Mouse (Mus musculus) kidney, adult 18-20 months (tissue): ENCODE measurements around the gene Pde10a.

Source experiments
- DNase-seq: peaks from one replicate; pipeline ENCODE4 v3.0.0; 2021

The Pde10a gene

GRCm38 (mm10) chr17:8986551-8986950 lies 461.4 kb downstream of the Pde10a start:
- DNase-seq, result no peak

GRCm38 (mm10) chr17:8987369-8987768 lies 462.2 kb downstream of the Pde10a start:
- DNase-seq, result no peak

- DNase-seq, result peak; percentile 90
Measured at GRCm38 (mm10) chr17:8988119-8988807, 463.1 kb downstream of the Pde10a start, which contains the start of gene 1700010I14Rik. TSS of gene 1700010I14Rik (plus strand) at chr17:8988333.

GRCm38 (mm10) chr17:8991160-8991559 lies 466.0 kb downstream of the Pde10a start:
- DNase-seq, result no peak

- DNase-seq, result no peak
Measured at GRCm38 (mm10) chr17:8995344-8995743, 470.2 kb downstream of the Pde10a start.

- DNase-seq, result no peak
Measured at GRCm38 (mm10) chr17:9002438-9002837, 477.3 kb downstream of the Pde10a start.

DNA sequence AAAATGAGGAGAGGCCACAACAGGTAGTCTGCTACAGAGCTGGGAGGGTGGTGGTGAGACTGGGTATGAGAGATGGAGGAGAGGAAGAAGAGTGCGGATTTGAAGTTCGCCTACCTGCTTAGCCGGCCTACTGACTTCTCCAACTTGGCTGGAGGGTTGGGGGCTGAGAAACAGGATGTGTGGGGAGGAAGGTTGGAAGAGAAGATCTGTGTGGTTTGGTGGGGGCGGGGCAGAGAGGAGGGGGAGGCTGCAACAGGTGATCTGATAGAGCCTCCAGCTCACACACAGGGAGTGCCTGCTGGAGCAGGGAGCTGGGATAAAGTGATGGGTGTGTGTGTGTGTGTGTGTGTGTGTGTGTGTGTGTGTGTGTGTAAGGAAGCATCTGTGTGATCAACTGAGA lies 479.3 kb downstream of the Pde10a start:
- DNase-seq, result no peak

GRCm38 (mm10) chr17:9023198-9023942 lies 498.2 kb downstream of the Pde10a start:
- no peak for DNase-seq

DNA sequence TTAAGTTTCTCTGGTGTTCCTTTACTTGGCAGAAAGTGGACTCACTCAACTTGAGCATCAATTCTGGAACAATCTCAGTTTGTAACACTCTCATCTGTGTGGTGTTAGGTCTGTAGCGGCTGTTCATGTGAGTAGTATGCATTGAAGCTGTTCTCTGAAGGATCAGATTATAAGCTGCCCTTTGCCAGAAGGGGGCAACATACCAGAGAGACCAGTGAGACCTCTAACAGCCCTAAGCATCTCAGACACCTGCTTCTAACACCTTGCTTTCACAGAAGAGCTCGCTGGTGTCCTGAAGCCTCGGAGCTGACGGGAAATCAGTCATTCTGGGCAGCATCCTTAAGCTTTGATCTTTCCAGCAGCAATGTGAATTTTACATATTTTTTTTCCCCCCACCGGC lies 505.0 kb downstream of the Pde10a start:
- DNase-seq, result no peak

DNA sequence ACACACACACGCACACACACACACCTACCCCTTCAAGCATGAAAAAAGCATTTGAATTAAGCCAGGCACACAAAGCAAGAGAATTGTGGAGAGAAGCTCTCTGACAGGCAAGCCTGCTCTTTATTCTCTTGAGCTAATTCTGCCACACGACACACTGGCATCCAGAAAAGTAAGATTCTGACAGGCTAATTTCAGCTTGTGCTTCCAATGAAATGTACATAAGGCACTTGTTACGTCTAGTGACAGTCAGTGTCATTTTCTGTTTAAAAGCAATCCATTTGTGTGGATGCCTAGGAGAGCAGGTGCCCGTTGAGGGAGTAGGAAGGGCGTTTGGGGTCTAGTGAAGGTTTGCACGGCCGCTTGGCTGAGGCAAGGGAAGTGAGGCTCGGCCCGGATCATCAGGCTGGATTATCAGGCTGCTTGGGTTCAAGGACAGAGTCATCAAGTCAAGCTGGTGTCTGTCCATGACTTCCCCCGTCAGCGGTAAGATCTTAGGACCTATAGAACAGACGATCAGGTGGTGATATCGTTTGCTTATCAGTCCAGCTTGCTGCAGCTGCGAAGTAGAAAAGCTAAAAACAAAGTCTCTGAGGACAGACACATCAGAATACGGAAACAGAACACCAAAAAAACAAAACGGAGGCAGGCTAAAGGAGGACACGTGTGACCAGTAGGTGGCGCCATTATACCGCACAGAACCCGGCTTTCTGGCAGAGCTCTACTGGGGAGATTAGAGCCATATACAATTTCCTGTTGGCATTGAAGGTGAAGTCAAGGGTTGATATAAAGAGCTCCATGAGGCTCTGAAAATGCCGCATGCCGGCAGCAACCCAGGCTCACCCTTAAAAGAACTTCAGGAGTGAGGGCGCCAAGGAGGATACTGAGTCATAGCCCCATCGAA lies 506.3 kb downstream of the Pde10a start:
- DNase-seq, result peak; percentile 61

- no peak for DNase-seq
Measured at GRCm38 (mm10) chr17:9032362-9033044, 507.3 kb downstream of the Pde10a start.

DNA sequence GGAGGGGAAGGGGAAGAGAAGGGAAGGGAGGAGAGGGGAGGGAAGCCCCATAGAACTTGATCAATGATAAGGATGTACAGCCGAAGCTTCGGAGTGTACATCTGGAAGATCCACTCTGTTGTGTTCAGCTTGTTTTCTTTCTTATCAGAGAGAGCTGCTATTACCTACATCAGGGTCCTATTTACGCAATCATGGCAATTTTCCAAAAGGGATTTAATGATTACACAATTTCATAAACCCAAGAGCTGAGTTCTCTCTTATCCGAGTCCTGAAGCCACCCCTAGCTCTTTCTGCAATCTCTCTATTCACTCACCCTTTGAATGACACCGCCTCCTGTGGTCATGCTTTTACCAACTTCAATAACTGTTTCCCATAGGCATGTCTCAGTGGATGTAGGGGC lies 508.3 kb downstream of the Pde10a start:
- DNase-seq, result no peak

GRCm38 (mm10) chr17:9035561-9036348 lies 510.6 kb downstream of the Pde10a start:
- DNase-seq, result no peak
